21 mouse cellular contexts compared by ENCODE assay signal in genomic region chr19:43976661-43977060, GRCm38 (mm10). TPM values are rescaled to one million over a fixed set of nuclear protein-coding genes. Genes with fewer than 3 reads are reported as not detected.
DNase-seq lines count a peak whose midpoint lies in the region; ATAC-seq and TF ChIP-seq lines count a peak whose summit lies in the region.
"Had no signal": no experiment of that assay in that cellular context is flagged by ENCODE, and none has a peak within 500 bp of the region (broad histone marks: within the 10 kb centered on the region; RNA-seq: fewer than 3 reads in every experiment).

No protein-coding gene starts in this region.

- H3K4me2 ChIP-seq in intestine, embryonic 15.5 days (replicated peaks) = no peak overlapping the region
- H3K4me2 ChIP-seq in intestine, postnatal 0 days (replicated peaks; ENCODE audit: low read depth) = no peak overlapping the region
- H3K4me2 ChIP-seq: heart, embryonic 15.5 days; hindbrain, embryonic 12.5 days; limb, embryonic 15.5 days had no signal

- no peaks in the 10 kb centered on the region for H3K27me3 ChIP-seq in intestine, embryonic 15.5 days (replicated peaks)
- H3K27me3 ChIP-seq in intestine, postnatal 0 days (replicated peaks; ENCODE audit: control insufficient read depth, insufficient read depth, low read length) = no peaks in the 10 kb centered on the region
- no peaks in the 10 kb centered on the region for H3K27me3 ChIP-seq in testis, adult 2 months (ENCODE audit: control insufficient read depth, insufficient read depth, low read length)
- H3K27me3 ChIP-seq: heart, embryonic 15.5 days; hindbrain, embryonic 12.5 days; limb, embryonic 15.5 days had no signal

- H3K9ac ChIP-seq in intestine, embryonic 15.5 days = no peak overlapping the region
- H3K9ac ChIP-seq in intestine, postnatal 0 days (ENCODE audit: low read depth, low read length) = no peak overlapping the region
- H3K9ac ChIP-seq: heart, embryonic 15.5 days; hindbrain, embryonic 12.5 days; limb, embryonic 15.5 days had no signal

- H3K4me1 ChIP-seq in intestine, embryonic 15.5 days (replicated peaks) = 0 out of 2 replicates have a peak, but pooled peaks cover 3% of the 10 kb centered on the region
- H3K4me1 ChIP-seq in intestine, postnatal 0 days (replicated peaks; ENCODE audit: control insufficient read depth, insufficient read depth, low read length) = no peaks in the 10 kb centered on the region
- peaks cover 14% of the 10 kb centered on the region for H3K4me1 ChIP-seq in testis, adult 2 months (ENCODE audit: control insufficient read depth, insufficient read depth, low read length)
- H3K4me1 ChIP-seq: heart, embryonic 15.5 days; hindbrain, embryonic 12.5 days; limb, embryonic 15.5 days had no signal

- H3K4me3 ChIP-seq in intestine, embryonic 15.5 days (replicated peaks) = no peak overlapping the region
- H3K4me3 ChIP-seq in intestine, postnatal 0 days (ENCODE audit: low read depth, low read length) = no peak overlapping the region
- H3K4me3 ChIP-seq in testis, adult 2 months (ENCODE audit: control insufficient read depth, low read depth, low read length) = peak overlapping the region; percentile 83
- H3K4me3 ChIP-seq: embryonic facial prominence, embryonic 10.5 days; heart, embryonic 15.5 days; hindbrain, embryonic 12.5 days; limb, embryonic 15.5 days had no signal

- no peaks in the 10 kb centered on the region for H3K9me3 ChIP-seq in intestine, embryonic 15.5 days
- H3K9me3 ChIP-seq in intestine, postnatal 0 days (ENCODE audit: control insufficient read depth) = no peaks in the 10 kb centered on the region
- H3K9me3 ChIP-seq: embryonic facial prominence, embryonic 10.5 days; G1E; heart, embryonic 15.5 days; hindbrain, embryonic 12.5 days; limb, embryonic 15.5 days had no signal

- TF ChIP-seq CTCF in intestine, postnatal 0 days (IDR thresholded peaks at IDR 0.05; ENCODE audit: low read depth) = no peak
- TF ChIP-seq CTCF in testis, adult 2 months (IDR thresholded peaks at IDR 0.05; ENCODE audit: control insufficient read depth, insufficient read depth, insufficient replicate concordance, low read depth, low read length) = no peak

- peak; percentile 55; the same call in 1 of the 2 replicates for ATAC-seq in frontal cortex, adult (ENCODE audit: low TSS enrichment)
- peak; percentile 36; the same call in 1 of the 2 replicates for ATAC-seq in intestine, embryonic 15.5 days
- ATAC-seq in intestine, postnatal 0 days = no peak

- WGBS in intestine, embryonic 15.5 days = 40% methylated on average over 6 of the region's 6 CpGs
- WGBS in intestine, postnatal 0 days = 59% methylated on average over 6 of the region's 6 CpGs

- H3K36me3 ChIP-seq in intestine, embryonic 15.5 days = no peaks in the 10 kb centered on the region
- no peaks in the 10 kb centered on the region for H3K36me3 ChIP-seq in intestine, postnatal 0 days (ENCODE audit: control insufficient read depth, insufficient read depth)
- no peaks in the 10 kb centered on the region for H3K36me3 ChIP-seq in testis, adult 2 months (ENCODE audit: control insufficient read depth, insufficient read depth, low read length)
- H3K36me3 ChIP-seq: embryonic facial prominence, embryonic 10.5 days; G1E; heart, embryonic 15.5 days; hindbrain, embryonic 12.5 days; limb, embryonic 15.5 days had no signal

- TF ChIP-seq POLR2A in testis, adult 2 months (IDR thresholded peaks at IDR 0.05; ENCODE audit: control insufficient read depth, low read depth, low read length) = 0 out of 2 replicates have a peak, but pooled peaks have one; percentile 8

- no peak overlapping the region for H3K27ac ChIP-seq in intestine, embryonic 15.5 days
- no peak overlapping the region for H3K27ac ChIP-seq in intestine, postnatal 0 days (ENCODE audit: low read depth, low read length)
- H3K27ac ChIP-seq in testis, adult 2 months (ENCODE audit: control insufficient read depth, insufficient read depth, low read depth, low read length) = peak overlapping the region; percentile 97
- H3K27ac ChIP-seq: embryonic facial prominence, embryonic 10.5 days; heart, embryonic 15.5 days; hindbrain, embryonic 12.5 days; limb, embryonic 15.5 days had no signal

- no peak for DNase-seq in frontal cortex, postnatal 10 days (ENCODE audit: low spot score in 2 of 2)
- DNase-seq in testis, postnatal 14 days (ENCODE audit: low spot score) = no peak
- no peak for DNase-seq in ovary, postnatal 36 days (ENCODE audit: low spot score)
- DNase-seq in adrenal gland, adult 18-20 months (ENCODE audit: low spot score in 2 of 2) = no peak
- DNase-seq: cerebellum, adult 2 months; gastrocnemius, postnatal 25 days; kidney, postnatal 36 days; lung, postnatal 14 days; retina, postnatal 1 day; thymus, postnatal 36 days had no signal

RNA-seq across cellular contexts. Expression of gene Cpn1, which starts 9.7 kb away (rescaled TPM):
- 21.4 and 26.2 TPM in 2 replicates for polyA plus RNA-seq in intestine, embryonic 15.5 days (2015; fragmentation: Nextera tagmentation; extraction: Ambion mirVana)
- 14.3 and 18.7 TPM in 2 replicates for polyA plus RNA-seq in intestine, postnatal 0 days (2015; fragmentation: Nextera tagmentation; extraction: Ambion mirVana)
- 6.5 and 8.2 TPM in 2 replicates for polyA plus RNA-seq in testis, adult 2 months (2012; rRNA removed)
- total RNA-seq in adrenal gland, adult 18-20 months (2021) = not detected
- total RNA-seq: common myeloid progenitor, adult 5-6 weeks; G1E; gastrocnemius, postnatal 25 days had no signal
- polyA plus RNA-seq: G1E had no signal

RNA-seq across cellular contexts. Expression of gene Dnmbp, which starts 36.7 kb away (rescaled TPM):
- 35.9 and 37.0 TPM in 2 replicates for polyA plus RNA-seq in intestine, embryonic 15.5 days (2015; fragmentation: Nextera tagmentation; extraction: Ambion mirVana)
- polyA plus RNA-seq in intestine, postnatal 0 days (2015; fragmentation: Nextera tagmentation; extraction: Ambion mirVana) = 21.4 TPM in 2 replicates
- 10.0 and 10.7 TPM in 2 replicates for polyA plus RNA-seq in testis, adult 2 months (2012; rRNA removed)
- 10 to 100 TPM; 12.1 to 13.5 TPM for total RNA-seq in adrenal gland, adult 18-20 months (2021)

RNA-seq across cellular contexts. Expression of gene Cyp2c23, which starts 52.3 kb away (rescaled TPM):
- polyA plus RNA-seq in intestine, embryonic 15.5 days (2015; fragmentation: Nextera tagmentation; extraction: Ambion mirVana) = 2.7 and 3.1 TPM in 2 replicates
- polyA plus RNA-seq in intestine, postnatal 0 days (2015; fragmentation: Nextera tagmentation; extraction: Ambion mirVana) = 2.7 and 4.0 TPM in 2 replicates
- 0.85 and 1.1 TPM in 2 replicates for polyA plus RNA-seq in testis, adult 2 months (2012; rRNA removed)
- 1 to 10 TPM in 1 of 2 experiments, under 1 TPM in 1; 0.32 to 1.2 TPM for total RNA-seq in adrenal gland, adult 18-20 months (2021)
- total RNA-seq: common myeloid progenitor, adult 5-6 weeks; gastrocnemius, postnatal 25 days had no signal
- polyA plus RNA-seq: cerebellum, adult 2 months; embryonic facial prominence, embryonic 10.5 days; forebrain, embryonic 11.5 days; G1E; heart, embryonic 15.5 days; hindbrain, embryonic 12.5 days had no signal
